Mouse (Mus musculus): ENCODE results near the gene Senp1.

GRCm38 (mm10) chr15:97989544-97989943 is 104.0 kb downstream of the Senp1 start:
- no peak for TF ChIP-seq CTCF (IDR thresholded peaks at IDR 0.05; ENCODE audit: low read depth, low read length)
- no peak for TF ChIP-seq GATA1 (IDR thresholded peaks at IDR 0.05; ENCODE audit: borderline replicate concordance, low read length)
